Mouse (Mus musculus): Measurements from ENCODE around the gene Stac2. TPM values are rescaled to one million over a fixed set of nuclear protein-coding genes. Genes with fewer than 3 reads are reported as not detected.

Gene Stac2
- polyA plus RNA-seq, 1 experiment from 2014 or later: 11.2 TPM

GRCm38 (mm10) chr11:98049672-98050519, 3.4 kb downstream of the Stac2 start:
- no peaks in the 10 kb centered on the region for H3K36me3 ChIP-seq
- WGBS: 81% methylated on average over 14 of the region's 14 CpGs
- H3K4me1 ChIP-seq: peaks cover 28% of the 10 kb centered on the region
- H3K4me3 ChIP-seq: no peak overlapping the region
- no peaks in the 10 kb centered on the region for H3K9me3 ChIP-seq
- H3K9ac ChIP-seq: 0 out of 2 replicates have a peak overlapping the region, but pooled peaks have one; percentile 33
- no peak overlapping the region for H3K27ac ChIP-seq
- H3K27me3 ChIP-seq (replicated peaks): peaks cover 35% of the 10 kb centered on the region
- H3K4me2 ChIP-seq (replicated peaks): no peak overlapping the region
- no peak for ATAC-seq (ENCODE audit: low FRiP score, low read depth)

GRCm38 (mm10) chr11:98047745-98048144, 5.5 kb downstream of the Stac2 start:
- H3K27me3 ChIP-seq (replicated peaks): peaks cover 28% of the 10 kb centered on the region
- H3K27ac ChIP-seq: no peak overlapping the region
- no peak for ATAC-seq (ENCODE audit: low FRiP score, low read depth)
- no peak overlapping the region for H3K4me3 ChIP-seq
- H3K36me3 ChIP-seq: no peaks in the 10 kb centered on the region
- peaks cover 24% of the 10 kb centered on the region for H3K4me1 ChIP-seq
- WGBS: 83% methylated on average over 4 of the region's 4 CpGs
- no peak overlapping the region for H3K9ac ChIP-seq
- no peak overlapping the region for H3K4me2 ChIP-seq (replicated peaks)
- no peaks in the 10 kb centered on the region for H3K9me3 ChIP-seq

GRCm38 (mm10) chr11:98046466-98046865, 6.8 kb downstream of the Stac2 start:
- Histone ChIP-seq H3K4me3 (no peak overlapping the region), H3K36me3 (peaks cover 3% of the 10 kb centered on the region; the same call in 1 of the 2 replicates), H3K27me3 (replicated peaks) (peaks cover 16% of the 10 kb centered on the region), H3K27ac (no peak overlapping the region), H3K9ac (no peak overlapping the region), H3K9me3 (no peaks in the 10 kb centered on the region), H3K4me2 (replicated peaks) (no peak overlapping the region), H3K4me1 (peaks cover 12% of the 10 kb centered on the region)
- WGBS: 67% methylated on average over 1 of the region's 1 CpGs
- ATAC-seq (ENCODE audit: low FRiP score, low read depth): no peak

GRCm38 (mm10) chr11:98045596-98045995, 7.7 kb downstream of the Stac2 start:
- peaks cover 7% of the 10 kb centered on the region; the same call in 1 of the 2 replicates for H3K36me3 ChIP-seq
- H3K9me3 ChIP-seq: no peaks in the 10 kb centered on the region
- WGBS: 63% methylated on average over 4 of the region's 4 CpGs
- peaks cover 7% of the 10 kb centered on the region for H3K27me3 ChIP-seq (replicated peaks)
- no peak overlapping the region for H3K9ac ChIP-seq
- H3K4me3 ChIP-seq: no peak overlapping the region
- H3K4me2 ChIP-seq (replicated peaks): no peak overlapping the region
- no peak overlapping the region for H3K27ac ChIP-seq
- no peak for ATAC-seq (ENCODE audit: low FRiP score, low read depth)
- peaks cover 3% of the 10 kb centered on the region; the same call in 1 of the 2 replicates for H3K4me1 ChIP-seq

- H3K9ac ChIP-seq: 0 out of 2 replicates have a peak overlapping the region, but pooled peaks have one; percentile 8
- peaks cover 13% of the 10 kb centered on the region; the same call in 1 of the 2 replicates for H3K36me3 ChIP-seq
- 85% methylated on average over 5 of the region's 5 CpGs for WGBS
- no peaks in the 10 kb centered on the region for H3K27me3 ChIP-seq (replicated peaks)
- H3K4me1 ChIP-seq: no peaks in the 10 kb centered on the region
- ATAC-seq (ENCODE audit: low FRiP score, low read depth): no peak
- H3K27ac ChIP-seq: no peak overlapping the region
- H3K9me3 ChIP-seq: no peaks in the 10 kb centered on the region
- H3K4me2 ChIP-seq (replicated peaks): no peak overlapping the region
- H3K4me3 ChIP-seq: no peak overlapping the region
Observed at GRCm38 (mm10) chr11:98044074-98044473, 9.2 kb downstream of the Stac2 start.

GRCm38 (mm10) chr11:98042741-98043140, 10.5 kb downstream of the Stac2 start:
- WGBS: 86% methylated on average over 6 of the region's 6 CpGs
- no peak overlapping the region for H3K27ac ChIP-seq

GRCm38 (mm10) chr11:98040975-98041374, 12.3 kb downstream of the Stac2 start:
- Histone ChIP-seq H3K4me1 (peaks cover 7% of the 10 kb centered on the region), H3K4me2 (replicated peaks) (no peak overlapping the region), H3K36me3 (peaks cover 13% of the 10 kb centered on the region; the same call in 1 of the 2 replicates), H3K27ac (no peak overlapping the region), H3K4me3 (no peak overlapping the region), H3K9me3 (no peaks in the 10 kb centered on the region), H3K9ac (no peak overlapping the region), H3K27me3 (replicated peaks) (peaks cover 13% of the 10 kb centered on the region; the same call in 1 of the 2 replicates)
- ATAC-seq (ENCODE audit: low FRiP score, low read depth): no peak
- 74% methylated on average over 8 of the region's 8 CpGs for WGBS

More at GRCm38 (mm10) chr11:98042741-98043140, 10.5 kb downstream of the Stac2 start:
- Histone ChIP-seq H3K27me3 (replicated peaks) (0 out of 2 replicates have a peak, but pooled peaks cover 5% of the 10 kb centered on the region), H3K36me3 (peaks cover 13% of the 10 kb centered on the region; the same call in 1 of the 2 replicates), H3K4me3 (no peak overlapping the region), H3K9me3 (no peaks in the 10 kb centered on the region), H3K4me1 (no peaks in the 10 kb centered on the region), H3K4me2 (replicated peaks) (no peak overlapping the region), H3K9ac (no peak overlapping the region)
- no peak for ATAC-seq (ENCODE audit: low FRiP score, low read depth)

GRCm38 (mm10) chr11:98037871-98038270, 15.4 kb downstream of the Stac2 start:
- no peaks in the 10 kb centered on the region for H3K9me3 ChIP-seq
- H3K4me1 ChIP-seq: peaks cover 20% of the 10 kb centered on the region
- ATAC-seq (ENCODE audit: low FRiP score, low read depth): no peak
- peaks cover 13% of the 10 kb centered on the region; the same call in 1 of the 2 replicates for H3K27me3 ChIP-seq (replicated peaks)
- H3K27ac ChIP-seq: no peak overlapping the region
- no peak overlapping the region for H3K9ac ChIP-seq
- WGBS: 68% methylated on average over 14 of the region's 14 CpGs
- peaks cover 13% of the 10 kb centered on the region; the same call in 1 of the 2 replicates for H3K36me3 ChIP-seq
- H3K4me3 ChIP-seq: no peak overlapping the region
- H3K4me2 ChIP-seq (replicated peaks): no peak overlapping the region

GRCm38 (mm10) chr11:98035977-98036377, 17.3 kb downstream of the Stac2 start:
- H3K4me2 ChIP-seq (replicated peaks): peak overlapping the region; percentile 77
- H3K9ac ChIP-seq: peak overlapping the region; percentile 44
- H3K4me3 ChIP-seq: peak overlapping the region; percentile 27
- WGBS: under 1% methylated on average over 27 of the region's 27 CpGs
- no peaks in the 10 kb centered on the region for H3K9me3 ChIP-seq
- no peak overlapping the region for H3K27ac ChIP-seq
- H3K27me3 ChIP-seq (replicated peaks): peaks cover 13% of the 10 kb centered on the region; the same call in 1 of the 2 replicates
- H3K4me1 ChIP-seq: peaks cover 20% of the 10 kb centered on the region
- ATAC-seq (ENCODE audit: low FRiP score, low read depth): peak; percentile 67
- H3K36me3 ChIP-seq: peaks cover 11% of the 10 kb centered on the region

- Histone ChIP-seq H3K4me3 (no peak overlapping the region), H3K9me3 (no peaks in the 10 kb centered on the region), H3K4me2 (replicated peaks) (0 out of 2 replicates have a peak overlapping the region, but pooled peaks have one; percentile 23), H3K4me1 (peaks cover 20% of the 10 kb centered on the region), H3K9ac (no peak overlapping the region), H3K27ac (no peak overlapping the region), H3K36me3 (peaks cover 16% of the 10 kb centered on the region), H3K27me3 (replicated peaks) (peaks cover 13% of the 10 kb centered on the region; the same call in 1 of the 2 replicates)
- peak; percentile 23; the same call in 1 of the 2 replicates for ATAC-seq (ENCODE audit: low FRiP score, low read depth)
- WGBS: 14% methylated on average over 4 of the region's 4 CpGs
Observed at GRCm38 (mm10) chr11:98034840-98035239, 18.4 kb downstream of the Stac2 start.

- no peak overlapping the region for H3K27ac ChIP-seq
- peaks cover 23% of the 10 kb centered on the region for H3K36me3 ChIP-seq
- peaks cover 20% of the 10 kb centered on the region for H3K4me1 ChIP-seq
- no peak overlapping the region for H3K4me2 ChIP-seq (replicated peaks)
- no peak for ATAC-seq (ENCODE audit: low FRiP score, low read depth)
- peaks cover 13% of the 10 kb centered on the region; the same call in 1 of the 2 replicates for H3K27me3 ChIP-seq (replicated peaks)
- H3K9ac ChIP-seq: no peak overlapping the region
- no peak overlapping the region for H3K4me3 ChIP-seq
- H3K9me3 ChIP-seq: no peaks in the 10 kb centered on the region
- 84% methylated on average over 5 of the region's 5 CpGs for WGBS
Observed at GRCm38 (mm10) chr11:98034061-98034460, 19.2 kb downstream of the Stac2 start.

- Histone ChIP-seq H3K9ac (no peak overlapping the region), H3K9me3 (no peaks in the 10 kb centered on the region), H3K4me2 (replicated peaks) (no peak overlapping the region), H3K27ac (no peak overlapping the region), H3K4me1 (peaks cover 20% of the 10 kb centered on the region), H3K4me3 (no peak overlapping the region), H3K27me3 (replicated peaks) (0 out of 2 replicates have a peak, but pooled peaks cover under 1% of the 10 kb centered on the region), H3K36me3 (peaks cover 33% of the 10 kb centered on the region)
- 7% methylated on average over 5 of the region's 5 CpGs for WGBS
- no peak for ATAC-seq (ENCODE audit: low FRiP score, low read depth)
Observed at GRCm38 (mm10) chr11:98031443-98031770, 21.9 kb downstream of the Stac2 start.
